Mouse (Mus musculus) midbrain, embryonic 14.5 days (tissue): ENCODE data around the gene Haghl. TPM values are rescaled to one million over a fixed set of nuclear protein-coding genes. Genes with fewer than 3 reads are reported as not detected.

Experiments
- ATAC-seq: fragments of 200-750 bp; cut with Nextera tagmentation; 2 replicates; pipeline ENCODE4 v1.8.0; 2017; ENCODE audit warnings: moderate number of reproducible peaks, moderate library complexity; ENCODE audit not compliant: low FRiP score, low TSS enrichment
- DNase-seq: peaks from one replicate; pipeline ENCODE4 v3.0.0-alpha.2; 2015
- H3K27ac ChIP-seq: fragments of 300-500 bp; sonication (generic); replicated peaks from 2 replicates; pipeline ENCODE4 v1.5.1; 2014; ENCODE audit warnings: mild to moderate bottlenecking, low read depth, low read length, moderate library complexity
- H3K27me3 ChIP-seq: fragments of 300-500 bp; sonication (generic); 2 replicates; pipeline ENCODE4 v1.6.1; 2014; ENCODE audit warnings: low read length, control low read depth, mixed read lengths; ENCODE audit not compliant: control insufficient read depth, insufficient read depth
- H3K36me3 ChIP-seq: fragments of 300-500 bp; sonication (generic); 2 replicates; pipeline ENCODE4 v1.6.1; 2014; ENCODE audit warnings: low read length, control low read depth; ENCODE audit not compliant: control insufficient read depth, insufficient read depth
- H3K4me1 ChIP-seq: fragments of 300-500 bp; sonication (generic); 2 replicates; pipeline ENCODE4 v1.6.1; 2014; ENCODE audit warnings: mild to moderate bottlenecking, antibody characterized with exemption, low read length, control low read depth; ENCODE audit not compliant: control insufficient read depth, insufficient read depth
- H3K4me2 ChIP-seq: fragments of 300-500 bp; sonication (generic); 2 replicates; pipeline ENCODE4 v1.6.1; 2014; ENCODE audit warnings: mild to moderate bottlenecking, low read length, moderate library complexity
- H3K4me3 ChIP-seq: fragments of 300-500 bp; sonication (generic); replicated peaks from 2 replicates; pipeline ENCODE4 v1.5.1; 2014; ENCODE audit warnings: low read depth, low read length
- H3K9ac ChIP-seq: fragments of 300-500 bp; sonication (generic); replicated peaks from 2 replicates; pipeline ENCODE4 v1.6.1; 2014; ENCODE audit warnings: mild to moderate bottlenecking, low read length, moderate library complexity
- H3K9me3 ChIP-seq: fragments of 300-500 bp; sonication (generic); 2 replicates; pipeline ENCODE4 v1.6.1; 2016; ENCODE audit warnings: low read length, control low read depth, mixed read lengths; ENCODE audit not compliant: control insufficient read depth
- WGBS: fragments of 180-500 bp; shearing (Covaris S2); extraction: QIAGEN DNeasy Blood & Tissue Kit; methylation state at CpG from one replicate; pipeline ENCODE4 v1.1.7; 2014; 5-methylcytosine and 5-hydroxymethylcytosine counted together
- polyA plus RNA-seq: library from polyadenylated mRNA; unstranded; fragments of >200 nt; fragmentation: Nextera tagmentation; extraction: Ambion mirVana; gene quantifications from 2 replicates; pipeline ENCODE4 v1.2.1, GENCODE M21; 2014

The Haghl gene
- polyA plus RNA-seq, 1 experiment from 2014 or later = 155 TPM

GRCm38 (mm10) chr17:25795609-25796092 is 10.2 kb upstream of the Haghl start, which contains the start of gene AC134908.4:
Gene AC134908.4 (minus strand): TSS chr17:25795659.
- H3K36me3 ChIP-seq = no peaks in the 10 kb centered on the region
- H3K4me3 ChIP-seq = peak within 1 kb of the TSS; percentile 46
- WGBS = 3% methylated on average over 6 of the region's 6 CpGs
- H3K27me3 ChIP-seq = no peaks in the 10 kb centered on the region
- ATAC-seq (no peak), DNase-seq (no peak)
- H3K9me3 ChIP-seq = no peaks in the 10 kb centered on the region
- H3K4me2 ChIP-seq = peak within 1 kb of the TSS; percentile 76
- 0 out of 2 replicates have a peak within 1 kb of the TSS, but pooled peaks have one; percentile 2 for H3K27ac ChIP-seq
- peaks cover 43% of the 10 kb centered on the region for H3K4me1 ChIP-seq
- peak within 1 kb of the TSS; percentile 44; the same call in 1 of the 2 replicates for H3K9ac ChIP-seq

- H3K4me1 ChIP-seq = peaks cover 46% of the 10 kb centered on the region
- H3K9me3 ChIP-seq = no peaks in the 10 kb centered on the region
- no peak overlapping the region for H3K27ac ChIP-seq
- H3K27me3 ChIP-seq = no peaks in the 10 kb centered on the region
- ATAC-seq (no peak), DNase-seq (no peak)
- H3K9ac ChIP-seq = no peak overlapping the region; the same call in 1 of the 2 replicates
- peak overlapping the region; percentile 46 for H3K4me3 ChIP-seq
- H3K4me2 ChIP-seq = peak overlapping the region; percentile 76
- H3K36me3 ChIP-seq = 0 out of 2 replicates have a peak, but pooled peaks cover under 1% of the 10 kb centered on the region
- 37% methylated on average over 17 of the region's 17 CpGs for WGBS
Measured at GRCm38 (mm10) chr17:25794998-25795397, 9.5 kb upstream of the Haghl start.

GRCm38 (mm10) chr17:25794197-25794596 is 8.7 kb upstream of the Haghl start:
- no peak for ATAC-seq
- Histone ChIP-seq H3K4me1 (peaks cover 46% of the 10 kb centered on the region), H3K4me3 (no peak overlapping the region), H3K27me3 (no peaks in the 10 kb centered on the region), H3K4me2 (peak overlapping the region; percentile 76), H3K27ac (peak overlapping the region; percentile 55; the same call in 1 of the 2 replicates), H3K9me3 (no peaks in the 10 kb centered on the region), H3K9ac (no peak overlapping the region), H3K36me3 (peaks cover 8% of the 10 kb centered on the region)
- WGBS = 8% methylated on average over 13 of the region's 13 CpGs
- peak; percentile 54 for DNase-seq

- no peaks in the 10 kb centered on the region for H3K9me3 ChIP-seq
- peak; percentile 24; the same call in 1 of the 2 replicates for ATAC-seq
- peak within 1 kb of the TSS; percentile 91 for H3K27ac ChIP-seq
- H3K4me1 ChIP-seq = peaks cover 46% of the 10 kb centered on the region
- H3K9ac ChIP-seq = peak within 1 kb of the TSS; percentile 76
- H3K27me3 ChIP-seq = no peaks in the 10 kb centered on the region
- peak within 1 kb of the TSS; percentile 73 for H3K4me3 ChIP-seq
- peak; percentile 73 for DNase-seq
- peaks cover 13% of the 10 kb centered on the region for H3K36me3 ChIP-seq
- under 1% methylated on average over 14 of the region's 14 CpGs for WGBS
- peak within 1 kb of the TSS; percentile 91 for H3K4me2 ChIP-seq
Measured at GRCm38 (mm10) chr17:25792615-25793014, 7.1 kb upstream of the Haghl start, which contains the start of gene Fam173a. Gene Fam173a (minus strand): TSS chr17:25792901.

- Histone ChIP-seq H3K4me2 (peak overlapping the region; percentile 91), H3K4me1 (peaks cover 45% of the 10 kb centered on the region), H3K27ac (peak overlapping the region; percentile 91), H3K27me3 (no peaks in the 10 kb centered on the region), H3K4me3 (peak overlapping the region; percentile 73), H3K36me3 (peaks cover 13% of the 10 kb centered on the region), H3K9me3 (no peaks in the 10 kb centered on the region), H3K9ac (peak overlapping the region; percentile 76)
- ATAC-seq = peak; percentile 62
- under 1% methylated on average over 45 of the region's 45 CpGs for WGBS
- peak; percentile 92 for DNase-seq
Measured at GRCm38 (mm10) chr17:25791843-25792527, 6.5 kb upstream of the Haghl start.

GRCm38 (mm10) chr17:25791320-25791842 is 5.9 kb upstream of the Haghl start:
- Histone ChIP-seq H3K36me3 (peaks cover 13% of the 10 kb centered on the region), H3K9ac (peak overlapping the region; percentile 76), H3K4me3 (peak overlapping the region; percentile 73), H3K9me3 (no peaks in the 10 kb centered on the region), H3K27me3 (no peaks in the 10 kb centered on the region), H3K4me2 (peak overlapping the region; percentile 91), H3K4me1 (peaks cover 39% of the 10 kb centered on the region), H3K27ac (peak overlapping the region; percentile 91; the same call in 1 of the 2 replicates)
- WGBS = 27% methylated on average over 19 of the region's 19 CpGs
- DNase-seq (no peak), ATAC-seq (no peak)

GRCm38 (mm10) chr17:25786781-25787504 is 1.5 kb upstream of the Haghl start:
- peaks cover 35% of the 10 kb centered on the region for H3K36me3 ChIP-seq
- peaks cover 22% of the 10 kb centered on the region for H3K4me1 ChIP-seq
- no peaks in the 10 kb centered on the region for H3K27me3 ChIP-seq
- H3K9me3 ChIP-seq = no peaks in the 10 kb centered on the region
- H3K4me2 ChIP-seq = no peak overlapping the region
- DNase-seq (no peak), ATAC-seq (no peak)
- H3K27ac ChIP-seq = no peak overlapping the region
- no peak overlapping the region for H3K9ac ChIP-seq
- no peak overlapping the region for H3K4me3 ChIP-seq
- WGBS = 90% methylated on average over 9 of the region's 9 CpGs

- Histone ChIP-seq H3K4me3 (peak within 1 kb of the TSS; percentile 73), H3K9me3 (no peaks in the 10 kb centered on the region), H3K4me1 (peaks cover 22% of the 10 kb centered on the region), H3K9ac (peak within 1 kb of the TSS; percentile 75), H3K36me3 (peaks cover 42% of the 10 kb centered on the region), H3K27ac (peak within 1 kb of the TSS; percentile 86), H3K4me2 (peak within 1 kb of the TSS; percentile 91), H3K27me3 (no peaks in the 10 kb centered on the region)
- ATAC-seq (no peak), DNase-seq (no peak)
- 90% methylated on average over 3 of the region's 3 CpGs for WGBS
Measured at GRCm38 (mm10) chr17:25786280-25786679, 807 bp upstream of the Haghl start, which contains the start of gene Ccdc78. Gene Ccdc78 (plus strand): TSS chr17:25786580.
